Mouse (Mus musculus) lung, adult 18-20 months (tissue): ENCODE measurements at regions not wholly inside any gene's neighbourhood (a gene's known extent, or its start where the extent isn't known, plus 50 kb on each side); places are given as distances from the start of the nearest gene placed in this dataset.
A peak's percentile ranks its signal among the peaks of the same experiment; 100 is the strongest.

Experiments
- DNase-seq, 2 experiments: peaks; one replicate each; pipeline ENCODE4 v3.0.0; 2022; ENCODE audit warnings: mixed read lengths in 2 of 2

DNA sequence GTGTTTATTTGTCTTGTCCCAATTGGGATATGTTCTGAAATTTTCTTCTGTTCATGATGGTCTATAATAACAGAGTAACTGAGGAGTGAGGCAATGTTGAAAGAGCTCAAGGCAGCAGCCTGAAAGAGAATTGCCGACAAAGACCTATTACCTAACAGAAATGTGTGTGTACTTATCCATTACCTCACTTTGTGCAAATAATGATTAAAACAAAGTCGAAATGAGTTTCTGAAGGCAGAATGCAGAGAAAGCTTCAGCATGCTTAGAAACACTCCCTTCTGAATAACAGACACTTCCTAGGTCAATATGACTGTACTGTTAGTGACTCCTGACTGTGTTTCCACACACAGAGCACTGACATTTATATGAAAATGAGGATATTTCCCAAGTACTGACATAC is 63.0 kb downstream of the Kbtbd8 start:
- no peak for DNase-seq

DNA sequence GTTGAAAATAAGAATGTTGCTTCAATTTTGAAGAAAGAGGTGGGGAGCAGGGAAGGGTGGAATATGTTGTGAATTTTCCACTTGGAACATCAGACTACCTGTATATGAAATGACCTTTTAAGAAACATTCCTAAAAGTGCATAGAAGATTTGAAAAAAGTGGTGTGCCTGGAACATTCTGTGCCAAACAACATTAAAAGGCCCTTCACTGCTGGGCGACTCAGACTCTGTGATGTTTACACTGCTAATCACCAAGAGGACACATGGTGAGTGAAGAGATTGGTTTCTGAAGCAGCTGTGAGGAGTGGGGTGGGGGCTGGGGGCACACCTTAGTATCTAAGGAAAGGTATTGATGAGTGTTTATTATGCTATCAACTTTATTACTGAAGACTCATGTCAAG is 65.2 kb downstream of the Kbtbd8 start:
- no peak for DNase-seq

- DNase-seq: no peak
These were observed 68.3 kb downstream of the Kbtbd8 start for GRCm38 (mm10) chr6:95185074-95185931.

GRCm38 (mm10) chr6:95196631-95197030 is 79.6 kb downstream of the Kbtbd8 start:
- DNase-seq: no peak

DNA sequence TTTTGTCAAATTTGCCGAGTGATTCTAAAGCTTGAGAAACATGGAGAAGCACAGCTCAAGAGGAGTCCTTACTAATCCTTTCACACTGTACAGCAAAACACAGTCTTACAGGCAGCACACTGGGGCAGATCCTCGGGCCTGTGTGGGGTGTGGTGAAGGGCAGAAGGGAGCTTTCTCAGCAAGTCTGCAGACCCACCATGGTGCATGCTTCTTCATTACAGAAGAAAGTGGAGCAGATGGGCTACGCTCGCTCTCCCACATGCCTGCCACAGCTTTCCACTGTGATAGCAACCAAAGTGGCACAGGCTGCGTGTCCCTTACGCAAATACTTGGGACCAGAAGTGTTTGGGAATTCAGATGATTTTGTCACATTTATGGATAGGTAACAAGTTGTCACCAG is 81.6 kb downstream of the Kbtbd8 start:
- no peak for DNase-seq

- no peak for DNase-seq
These were observed 85.3 kb downstream of the Kbtbd8 start for GRCm38 (mm10) chr6:95202291-95202790.

GRCm38 (mm10) chr6:95202978-95203377 is 85.9 kb downstream of the Kbtbd8 start:
- DNase-seq: no peak

- DNase-seq: no peak
These were observed 87.2 kb downstream of the Kbtbd8 start for GRCm38 (mm10) chr6:95204231-95204630.

GRCm38 (mm10) chr6:95207063-95207462 is 90.0 kb downstream of the Kbtbd8 start:
- DNase-seq: peak; percentile 10 to 21

GRCm38 (mm10) chr6:95217431-95217830 is 100.4 kb downstream of the Kbtbd8 start:
- DNase-seq: no peak

- DNase-seq: no peak
These were observed 101.8 kb downstream of the Kbtbd8 start for GRCm38 (mm10) chr6:95218830-95219229.

DNA sequence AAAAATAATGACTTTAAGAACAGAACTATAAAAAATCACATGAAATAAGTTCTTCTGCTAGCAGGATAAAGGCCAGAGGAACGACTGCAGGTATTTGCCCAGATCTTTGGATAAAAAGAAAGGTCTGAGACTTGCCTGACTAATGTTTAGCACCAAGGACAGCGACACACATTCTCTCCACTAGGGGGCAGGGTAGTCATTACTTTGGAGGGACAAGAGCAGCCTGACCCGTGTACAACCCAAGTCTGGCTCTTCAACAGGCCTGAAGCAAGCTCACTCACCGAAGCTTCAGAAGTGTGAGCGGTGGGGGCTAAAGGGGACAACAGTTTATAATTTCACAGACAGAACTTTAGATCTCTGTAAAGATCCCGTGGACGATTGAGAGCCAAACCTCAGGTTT is 98.4 kb upstream of the Gm10234 start:
- DNase-seq: peak; percentile 46 to 72

DNA sequence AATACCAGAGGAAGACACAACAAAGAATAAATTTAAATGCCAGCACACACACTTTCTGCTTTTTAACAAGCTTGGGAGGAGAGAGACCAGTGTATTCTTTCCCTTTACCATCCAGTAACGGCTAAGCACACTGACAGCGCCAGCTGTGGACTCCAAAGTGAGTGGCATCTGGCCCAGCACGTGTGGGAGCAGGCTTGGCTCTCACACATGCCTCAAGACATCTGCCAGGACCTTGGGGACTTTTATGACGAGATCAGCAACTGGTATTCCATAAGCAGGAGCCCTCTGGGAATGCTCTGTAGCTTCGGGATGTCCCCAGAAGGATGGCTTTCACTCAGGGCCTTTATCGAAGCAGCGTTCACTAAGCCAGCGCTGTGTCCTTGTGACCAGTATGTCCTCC is 92.0 kb upstream of the Gm10234 start:
- no peak for DNase-seq

DNA sequence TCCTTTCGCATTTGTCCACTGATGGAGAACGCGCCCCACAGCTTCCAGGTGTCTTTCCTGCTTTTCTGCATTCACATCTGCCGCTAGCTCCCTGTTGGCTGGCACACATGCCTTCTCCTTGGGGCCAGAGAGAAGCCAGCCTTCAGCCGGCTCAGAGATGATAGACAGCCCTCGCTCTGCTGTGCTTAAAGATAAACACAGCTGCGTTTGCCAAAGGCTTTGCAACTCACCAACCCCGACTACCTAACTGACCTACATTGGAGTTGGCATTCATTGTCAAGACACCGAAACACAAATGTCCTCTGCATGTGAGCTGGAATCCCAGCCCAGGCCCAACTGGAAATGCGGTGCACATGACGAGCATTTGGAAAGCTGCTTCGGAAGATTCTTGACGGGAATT is 87.2 kb upstream of the Gm10234 start:
- DNase-seq: no peak

DNA sequence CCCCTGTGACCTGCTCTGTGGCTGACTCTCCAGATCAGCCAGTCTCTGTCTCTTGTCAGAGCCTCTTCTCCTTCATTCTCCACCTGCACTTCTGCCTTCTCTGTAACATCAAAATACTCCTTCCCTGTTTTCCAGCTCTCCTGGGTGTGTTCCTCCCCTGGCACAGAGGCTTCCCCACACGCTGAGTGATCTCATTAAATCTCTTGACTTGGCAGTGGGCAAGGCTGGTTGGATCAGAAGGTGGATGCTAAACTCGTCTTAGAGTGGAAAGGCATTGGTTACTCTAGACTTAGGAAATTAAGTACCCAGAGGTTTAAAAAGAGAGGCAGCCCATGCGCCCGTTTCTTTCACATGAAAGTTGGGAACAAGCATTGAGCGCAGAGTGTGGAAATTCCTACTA is 78.3 kb upstream of the Gm10234 start:
- no peak for DNase-seq

DNA sequence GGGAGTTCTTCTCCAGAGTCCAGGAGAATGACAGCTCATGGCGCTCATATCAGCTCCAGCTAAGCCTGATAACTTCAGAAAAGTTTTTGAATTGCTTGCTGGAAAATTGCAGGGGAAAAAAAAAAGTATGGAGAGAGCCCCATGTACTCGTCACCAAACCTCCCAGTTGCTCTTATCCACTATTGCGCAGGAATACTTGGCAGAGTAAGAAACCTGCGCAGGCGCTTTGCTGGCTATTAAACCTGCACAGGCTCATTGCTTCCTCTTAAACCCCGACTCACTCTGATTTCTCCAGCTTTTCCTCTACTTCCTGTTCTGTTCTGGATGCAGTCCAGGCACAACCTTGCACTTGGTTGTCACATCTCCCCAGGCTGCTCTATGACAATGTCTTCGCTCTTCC is 77.0 kb upstream of the Gm10234 start:
- DNase-seq: no peak

GRCm38 (mm10) chr6:95256303-95256702 is 65.6 kb upstream of the Gm10234 start:
- DNase-seq: no peak

DNA sequence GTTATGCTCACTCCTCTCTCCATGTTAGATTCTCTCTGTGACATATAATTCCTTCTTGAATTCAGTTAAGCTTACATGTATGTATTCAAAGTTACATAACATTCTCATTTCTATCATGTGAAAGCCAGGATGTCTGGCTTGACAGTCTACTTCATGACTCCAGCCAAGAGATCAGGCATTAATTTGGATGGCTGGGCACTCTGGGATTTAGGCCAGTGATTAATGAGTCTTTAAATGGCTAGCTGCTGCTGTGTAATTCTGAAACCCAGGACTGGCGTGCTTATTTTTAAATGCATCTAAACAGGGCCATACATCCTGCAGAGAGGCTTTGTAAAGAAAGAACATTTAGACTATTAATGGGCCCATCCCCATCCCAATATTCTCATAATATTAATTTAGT is 60.9 kb upstream of the Gm10234 start:
- DNase-seq: no peak

DNA sequence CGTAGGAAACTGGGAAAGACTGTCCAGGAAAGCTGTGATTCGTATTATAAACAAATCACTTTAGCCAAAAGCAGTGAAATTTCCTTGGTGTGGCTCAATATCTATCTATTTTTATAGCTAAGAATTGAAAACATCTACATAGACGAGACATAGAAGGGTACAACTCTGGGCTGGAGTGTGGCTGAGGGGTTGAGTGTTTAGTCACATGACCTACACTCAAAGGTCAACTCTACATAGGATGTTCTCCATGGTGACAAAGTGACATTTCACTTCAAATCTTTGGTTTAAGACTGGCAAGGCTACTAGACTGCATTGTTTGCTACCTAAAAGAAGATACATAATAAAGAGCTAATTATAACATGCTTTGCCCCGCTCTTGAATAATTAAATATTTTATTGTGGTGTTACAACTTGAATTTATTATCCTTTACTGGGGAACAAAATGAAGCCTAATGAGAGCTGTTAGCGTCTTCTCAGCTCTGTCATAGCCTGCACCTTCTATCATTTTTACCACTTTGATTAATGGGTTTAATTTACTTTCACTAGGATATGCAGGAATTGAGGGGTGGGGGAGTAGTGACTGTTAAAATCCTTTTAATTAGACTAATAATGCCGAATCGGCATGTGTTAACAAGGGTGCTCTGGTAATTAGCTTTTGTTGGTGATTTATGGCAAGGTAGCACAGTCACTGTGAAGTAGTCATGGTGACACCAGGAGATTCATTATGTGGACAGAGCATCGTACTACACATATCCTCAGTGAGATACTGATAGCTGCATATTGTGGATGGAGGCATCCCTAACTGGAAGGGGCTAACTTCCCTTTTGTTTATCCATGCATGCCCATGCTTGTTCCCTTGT is 57.7 kb upstream of the Gm10234 start:
- DNase-seq: no peak

GRCm38 (mm10) chr6:95269524-95269923 is 52.4 kb upstream of the Gm10234 start:
- no peak for DNase-seq
